Mouse (Mus musculus) heart, adult 9 months (tissue): ENCODE data around the gene Cacnb3.
"Not testable (repeated sequence)": the region's sequence is repeated elsewhere in the genome, so short reads cannot be mapped to it uniquely, and the experiment has no call there.

Source experiments
- DNase-seq, 2 experiments: peaks; one replicate each; pipeline ENCODE4 v3.0.0; 2022; ENCODE audit warnings: low spot score in 2 of 2

The Cacnb3 gene

DNA sequence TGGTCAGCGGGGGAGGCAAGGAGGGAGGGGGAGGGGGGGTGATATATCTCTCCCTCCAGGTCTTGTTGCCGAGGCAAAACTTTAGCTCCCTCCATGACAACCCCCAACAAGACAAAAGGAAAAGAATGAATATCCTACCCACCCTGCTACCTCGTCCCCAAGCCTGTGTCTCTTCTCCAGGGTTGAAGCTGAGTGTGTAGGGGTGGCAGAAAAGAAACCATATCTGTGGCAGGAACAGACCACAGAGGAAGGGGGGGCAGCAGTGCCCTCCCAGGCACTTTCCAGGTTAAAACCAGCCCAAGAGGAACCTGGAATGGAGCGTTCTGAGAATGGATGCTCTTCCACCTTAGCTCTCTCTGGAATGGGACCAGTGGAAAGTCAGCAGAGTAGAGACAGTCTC, at the start of gene Cacnb3:
Gene Cacnb3 (plus strand): TSS at position 301 of the 400 bp plus-strand sequence.
- no peak for DNase-seq

DNA sequence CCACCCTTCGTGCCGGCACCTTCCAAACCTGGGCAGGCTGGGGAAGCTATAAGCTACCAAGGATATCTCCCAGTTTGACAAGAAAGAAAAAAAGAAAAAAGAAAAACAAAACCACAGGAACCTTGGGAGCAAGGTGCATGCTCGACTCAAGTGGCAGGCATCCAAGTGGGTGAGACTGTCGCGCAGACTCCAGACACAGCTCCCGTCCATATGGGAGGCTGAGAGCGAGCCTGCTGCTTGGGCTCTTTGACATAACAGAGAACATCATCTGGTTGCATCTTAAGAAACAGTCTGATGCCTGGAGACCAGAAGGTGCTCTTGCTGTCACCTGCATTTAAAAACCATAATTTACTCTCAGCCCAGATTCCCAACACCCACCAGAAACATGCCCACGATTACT, 48.2 kb upstream of the Cacnb3 start:
- no peak for DNase-seq

DNA sequence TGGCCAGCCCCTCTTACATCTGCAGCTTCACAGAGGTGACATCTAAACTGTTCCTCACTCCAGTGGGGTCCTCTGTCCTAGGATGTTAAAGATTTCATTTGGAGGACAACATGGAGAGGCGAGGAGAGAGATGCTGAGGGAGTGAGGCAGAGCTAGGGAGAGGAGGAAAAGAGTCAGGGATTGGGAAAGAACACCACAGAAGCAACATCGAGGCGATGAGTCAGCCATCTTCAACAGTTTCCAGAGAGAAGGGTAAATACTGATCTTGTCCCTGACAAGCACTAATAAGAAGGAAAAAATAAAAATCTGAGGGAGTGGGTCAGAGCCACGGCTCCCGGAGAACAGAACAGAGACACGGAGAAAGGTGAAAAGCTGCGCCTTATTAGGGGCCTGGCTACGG, 47.6 kb upstream of the Cacnb3 start:
- no peak for DNase-seq

DNA sequence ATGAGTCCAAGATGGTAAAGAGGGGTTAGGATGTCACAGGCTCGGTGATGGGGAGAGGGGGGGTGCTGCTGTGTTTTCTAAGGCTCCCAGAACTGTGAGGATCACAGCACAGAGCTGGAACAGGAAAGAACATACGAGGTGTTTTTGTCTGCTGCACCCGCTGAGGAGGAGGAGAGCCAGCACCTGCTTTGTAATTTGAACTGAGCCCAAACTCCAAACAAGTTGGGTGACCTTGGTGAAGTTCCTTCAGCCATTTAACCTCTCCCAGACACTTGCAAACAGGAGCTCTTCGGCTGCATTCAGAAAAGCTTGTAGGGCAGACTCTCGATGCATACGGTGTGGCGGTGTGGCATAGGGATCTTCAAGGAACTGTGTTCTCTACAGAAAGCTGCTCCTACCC, 45.2 kb upstream of the Cacnb3 start:
- no peak for DNase-seq

DNA sequence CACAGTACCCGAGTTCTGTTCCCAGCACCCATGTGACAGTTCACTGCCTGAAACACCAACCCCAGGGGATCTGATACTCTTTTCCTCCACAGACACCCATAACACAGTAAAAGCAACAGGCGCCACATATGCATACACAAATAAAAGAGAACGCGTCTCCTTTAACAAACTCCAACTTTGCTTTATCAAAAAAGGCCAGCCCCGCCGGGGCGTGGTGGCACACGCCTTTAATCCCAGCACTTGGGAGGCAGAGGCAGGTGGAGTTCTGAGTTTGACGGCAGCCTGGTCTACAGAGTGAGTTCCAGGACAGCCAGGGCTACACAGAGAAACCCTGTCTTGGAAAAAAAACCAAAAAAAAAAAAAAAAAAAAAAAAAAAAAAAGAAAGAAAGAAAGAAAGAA, 44.5 kb upstream of the Cacnb3 start:
- DNase-seq = not testable (repeated sequence)

DNA sequence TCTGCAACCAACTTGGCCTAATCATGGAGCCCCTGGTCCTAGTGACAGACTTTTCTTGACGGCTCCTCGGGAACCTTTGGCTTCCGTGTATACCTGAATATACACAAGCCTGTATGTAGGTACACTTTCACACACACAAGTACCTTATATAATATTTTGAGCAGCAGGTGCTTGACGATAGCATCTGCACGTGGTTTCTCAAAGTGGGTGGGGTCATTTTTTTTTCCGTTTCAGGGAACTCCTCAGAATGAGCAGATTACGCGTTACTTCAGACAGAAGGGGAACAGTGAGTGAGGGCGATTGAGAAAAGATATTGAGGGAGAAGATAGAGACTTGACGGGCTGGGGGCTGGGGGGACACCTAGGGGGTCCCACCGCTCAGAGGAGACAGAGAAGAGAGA, 42.9 kb upstream of the Cacnb3 start:
- no peak for DNase-seq

DNA sequence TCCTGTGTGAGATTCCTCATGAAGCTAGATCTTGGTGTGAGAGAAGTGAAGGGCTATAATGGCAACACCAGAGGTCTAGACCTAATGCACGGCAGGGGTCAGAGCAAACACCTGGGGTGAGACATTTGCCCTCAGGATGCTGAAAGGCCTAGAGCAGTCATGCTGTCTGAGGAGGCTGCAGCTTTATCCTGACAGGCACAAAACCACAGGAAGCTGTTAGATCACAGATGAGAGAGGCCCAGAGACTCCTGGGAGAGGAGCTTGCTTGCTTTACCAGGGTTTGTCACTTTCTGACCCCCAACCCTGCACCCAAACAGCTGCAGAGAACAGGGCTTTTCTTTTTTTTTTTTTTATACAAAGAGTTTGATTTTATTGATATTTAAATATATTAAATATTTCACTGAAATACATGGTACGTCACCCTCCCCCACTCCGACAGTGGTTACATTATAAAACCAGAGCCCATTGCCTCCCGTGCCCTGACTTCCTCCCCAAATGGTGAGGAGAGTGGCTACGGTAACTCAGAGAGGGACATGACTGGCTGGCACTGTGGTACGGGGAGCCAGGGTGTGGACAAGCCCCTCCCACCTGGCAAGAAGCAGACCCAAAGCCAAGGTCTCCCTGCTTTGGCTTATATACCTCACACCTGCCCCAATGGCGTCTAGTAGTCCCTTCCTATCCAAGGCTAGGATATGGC, 40.9 kb upstream of the Cacnb3 start:
- DNase-seq = no peak

DNA sequence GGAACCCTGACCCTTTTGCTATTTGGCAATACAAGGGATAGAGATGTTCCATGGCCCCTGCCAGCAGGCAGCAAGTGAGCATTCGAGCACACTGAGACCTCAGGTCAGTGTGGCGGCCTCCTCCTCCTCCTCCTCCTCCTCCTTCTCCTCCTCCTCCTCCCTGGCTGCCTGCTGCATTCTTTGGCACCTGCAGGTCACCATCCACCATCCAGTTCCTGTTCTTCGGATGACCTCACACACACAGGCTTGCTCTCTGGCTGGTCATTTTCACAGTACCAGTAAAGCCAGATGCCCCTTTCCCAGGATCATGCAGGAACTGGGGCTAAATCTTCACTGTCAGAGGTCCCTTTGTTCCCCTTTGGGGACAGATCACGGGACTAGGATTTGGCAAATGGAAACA, 39.2 kb upstream of the Cacnb3 start:
- DNase-seq = no peak

DNA sequence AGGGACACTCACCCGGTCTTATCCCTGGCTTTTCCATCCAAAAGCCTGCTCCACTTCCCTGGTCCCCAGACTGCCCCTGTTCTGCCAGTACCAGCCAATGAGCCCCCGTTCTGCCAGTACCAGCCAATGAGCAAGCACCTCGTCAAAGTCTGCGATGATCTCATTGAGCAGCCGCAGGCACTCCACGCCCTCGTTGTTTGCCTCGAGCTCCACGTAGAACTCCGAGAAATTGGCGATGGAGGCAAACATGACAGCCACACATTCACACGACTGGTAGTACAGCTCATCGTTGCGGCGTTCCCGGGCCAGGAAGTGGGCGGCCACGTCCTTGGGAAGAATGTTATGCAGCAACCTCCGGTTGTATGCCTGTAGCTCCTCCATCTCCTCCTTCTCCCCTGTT, 36.4 kb upstream of the Cacnb3 start:
- DNase-seq = no peak

DNA sequence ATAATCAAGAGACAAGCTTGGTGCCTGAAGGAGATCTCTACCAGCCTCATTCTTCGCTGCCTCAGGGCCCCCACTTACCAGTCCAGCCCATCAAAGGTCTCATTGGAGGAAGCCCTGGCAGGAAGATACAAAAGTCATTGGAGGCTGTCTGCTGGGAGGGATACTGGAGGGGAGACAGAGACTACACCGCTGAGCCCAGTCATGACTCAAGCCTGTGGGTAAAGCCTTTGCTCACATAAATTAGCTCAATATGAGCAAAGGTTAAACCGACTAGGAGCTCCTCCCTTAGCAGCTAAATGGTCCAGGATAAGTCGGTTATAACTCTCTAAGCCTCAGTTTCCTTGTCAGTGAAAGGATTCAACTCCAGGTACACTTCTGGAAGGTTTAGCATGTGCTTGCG, 35.6 kb upstream of the Cacnb3 start:
- DNase-seq = no peak

DNA sequence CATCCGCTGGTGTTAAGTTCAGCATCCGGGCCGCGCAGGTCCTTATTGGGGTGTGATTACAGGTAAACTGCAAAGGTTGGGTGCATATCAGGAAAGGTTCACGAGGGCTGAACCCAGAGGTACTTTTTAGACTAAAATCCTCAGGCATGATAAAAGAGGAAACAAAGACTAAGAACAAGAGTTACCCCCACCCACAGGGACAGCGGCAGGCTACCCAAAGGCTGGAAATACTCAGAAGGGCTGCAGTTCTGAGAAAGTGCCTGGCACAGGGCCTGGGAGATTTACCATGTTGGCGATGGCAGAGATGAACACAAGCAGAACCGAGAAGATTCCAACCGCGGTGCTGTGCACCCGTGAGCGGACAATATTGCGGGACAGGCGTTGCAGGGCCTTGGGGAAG, 34.0 kb upstream of the Cacnb3 start:
- no peak for DNase-seq

DNA sequence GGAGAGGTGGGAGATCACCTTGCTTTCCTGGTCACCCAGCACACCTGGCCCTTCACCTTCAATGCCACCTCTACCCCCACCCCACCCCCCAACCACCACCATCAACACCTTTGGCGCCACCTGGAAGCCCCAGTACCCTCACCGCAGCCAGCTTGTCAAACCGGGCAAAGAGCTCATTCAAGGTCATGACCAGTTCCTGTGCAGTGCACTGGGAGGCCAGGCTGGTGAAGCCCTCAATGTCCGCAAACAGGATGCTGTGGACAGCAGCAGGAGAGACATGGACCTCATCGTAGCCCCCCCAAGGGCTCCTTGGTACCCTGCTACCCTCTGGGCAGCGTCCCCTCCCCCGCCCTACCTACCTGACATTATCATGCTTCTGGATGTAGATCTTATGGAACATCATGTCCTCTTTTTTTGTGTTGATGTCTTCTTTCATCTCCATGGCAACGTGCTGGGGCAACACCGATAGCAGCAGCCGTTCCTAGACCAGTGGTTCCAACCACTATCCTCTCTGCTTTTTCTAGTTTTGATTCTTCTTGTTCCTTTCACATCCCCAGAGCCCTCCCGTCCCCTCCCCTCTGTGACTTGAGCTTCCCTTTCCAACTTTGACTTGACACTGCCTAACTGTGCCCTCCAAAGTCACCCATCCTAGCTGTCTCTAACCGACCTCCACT, 30.5 kb upstream of the Cacnb3 start:
- DNase-seq = no peak

DNA sequence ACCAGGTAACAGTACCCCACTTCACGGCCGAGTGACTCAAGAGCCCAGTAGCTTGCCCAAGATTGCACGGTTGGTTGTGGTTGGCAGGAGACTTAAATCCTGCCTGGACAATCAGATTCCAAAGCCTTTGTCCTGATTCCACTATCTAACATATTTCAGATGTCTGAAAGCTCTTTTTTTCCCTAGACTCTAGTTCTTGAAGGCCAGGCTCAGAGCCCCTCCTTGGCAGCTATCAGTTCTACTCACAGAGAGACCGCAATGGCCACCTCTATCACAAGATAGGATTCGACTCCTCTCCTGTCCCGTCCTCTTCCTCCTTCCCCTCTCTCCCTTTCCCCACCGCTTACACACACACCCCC, 28.8 kb upstream of the Cacnb3 start:
- no peak for DNase-seq

DNA sequence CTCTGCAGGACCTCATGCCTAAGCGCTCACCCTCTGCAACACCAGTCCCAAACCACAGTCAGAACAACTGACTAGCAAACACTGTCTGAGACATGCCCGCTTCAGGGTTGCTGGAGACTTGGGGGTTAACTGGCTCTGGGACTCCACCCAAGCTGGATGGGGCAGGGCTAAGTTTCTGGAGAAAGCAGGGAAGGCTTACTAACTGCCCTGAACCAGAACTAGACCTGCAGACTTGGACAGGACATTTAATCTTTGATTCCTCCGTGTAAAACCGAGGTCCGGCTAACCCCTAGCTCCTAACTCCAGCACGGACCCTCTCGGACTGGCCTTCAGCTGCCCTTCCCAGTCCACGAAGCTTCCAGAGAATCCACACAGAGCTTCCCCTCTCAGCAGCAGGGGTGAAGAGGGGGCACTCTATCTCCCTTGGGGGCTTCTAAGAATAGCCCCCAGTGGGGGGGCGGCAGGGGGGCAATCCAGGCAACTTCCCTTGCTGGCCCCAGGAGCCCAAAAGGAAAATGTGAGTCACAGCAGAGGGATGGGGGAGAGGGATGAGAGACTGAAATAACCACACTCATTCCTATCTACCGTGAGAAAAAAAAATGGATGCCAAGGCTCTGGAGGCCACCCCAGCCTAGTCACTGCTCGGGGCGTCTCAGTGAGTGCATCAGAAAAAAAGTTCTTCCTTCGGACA, 28.3 kb upstream of the Cacnb3 start:
- peak; percentile 80 to 81 for DNase-seq

DNA sequence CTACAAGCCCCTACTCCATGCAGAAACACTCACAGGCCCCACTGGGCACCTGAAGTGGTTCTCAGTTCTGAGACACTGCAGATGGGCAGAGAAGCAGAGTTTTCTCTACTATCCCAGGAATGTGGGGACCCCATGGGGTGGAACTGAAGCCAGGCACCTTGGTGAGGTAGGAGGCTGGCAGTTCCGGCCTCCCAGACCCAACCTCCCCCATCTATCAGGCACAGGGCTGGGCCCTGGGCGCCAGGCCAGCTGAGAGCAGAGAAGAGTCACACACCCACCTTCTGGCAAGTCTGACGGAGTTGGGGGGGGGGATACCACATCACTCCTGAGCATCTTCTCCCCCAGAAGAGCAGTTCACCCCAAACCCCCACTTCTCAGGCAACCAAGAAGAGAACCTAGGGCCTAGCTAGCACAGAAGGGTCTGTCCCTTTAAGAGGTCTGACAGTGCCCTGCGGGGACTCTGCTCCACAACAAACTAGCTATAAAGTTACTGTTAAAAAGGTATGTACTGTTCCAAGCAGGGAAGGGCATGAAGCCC, 27.6 kb upstream of the Cacnb3 start:
- no peak for DNase-seq

DNA sequence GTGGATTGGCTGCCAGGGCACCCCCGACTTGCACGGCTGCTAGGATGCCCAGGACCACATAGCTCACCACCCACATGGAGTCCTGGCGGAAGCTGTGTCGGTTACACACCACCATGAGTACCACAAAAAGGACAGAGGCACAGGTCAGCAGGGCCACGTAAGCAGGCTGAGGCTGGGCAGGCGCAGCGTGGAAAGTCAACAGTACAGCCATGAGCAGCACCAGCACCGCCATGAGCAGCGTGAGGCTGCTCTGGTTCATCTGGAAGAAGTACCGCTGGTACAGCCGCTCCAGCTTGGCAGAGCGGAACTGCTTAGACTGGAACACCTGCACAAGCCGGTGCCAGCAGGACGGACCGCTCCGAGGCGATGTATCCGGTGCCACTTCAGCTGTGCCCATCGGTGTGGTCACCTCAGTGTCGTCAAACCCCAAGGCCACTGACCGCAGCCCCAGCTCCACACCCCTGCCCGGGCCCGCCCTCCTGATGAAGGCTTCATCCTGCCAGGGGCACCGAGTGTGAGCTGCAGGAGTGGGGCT, 26.5 kb upstream of the Cacnb3 start:
- no peak for DNase-seq

DNA sequence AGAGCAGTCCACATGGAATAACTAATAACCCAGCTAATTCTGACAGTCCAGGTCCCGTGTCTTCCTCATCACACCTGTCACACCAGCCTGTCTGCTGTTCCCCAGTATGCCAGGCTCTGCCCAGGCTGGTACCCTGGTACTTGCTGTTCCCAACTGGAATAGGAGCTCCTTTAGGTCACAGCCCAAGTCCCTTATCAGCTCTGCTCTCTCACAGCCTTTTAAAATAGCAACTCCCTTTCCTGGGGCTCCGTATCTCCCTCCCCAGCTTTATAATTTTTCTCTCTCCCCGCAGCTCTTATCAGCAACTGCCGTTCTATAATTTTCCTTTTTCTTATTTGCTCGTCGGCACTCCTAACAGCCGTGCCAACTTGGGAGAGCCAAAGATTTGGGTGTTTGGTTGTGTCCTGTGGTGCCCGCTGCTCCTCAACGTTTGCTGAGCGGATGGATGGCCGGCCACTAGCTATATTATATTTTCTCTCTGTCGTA, 24.5 kb upstream of the Cacnb3 start:
- peak; percentile 67 to 68 for DNase-seq

DNA sequence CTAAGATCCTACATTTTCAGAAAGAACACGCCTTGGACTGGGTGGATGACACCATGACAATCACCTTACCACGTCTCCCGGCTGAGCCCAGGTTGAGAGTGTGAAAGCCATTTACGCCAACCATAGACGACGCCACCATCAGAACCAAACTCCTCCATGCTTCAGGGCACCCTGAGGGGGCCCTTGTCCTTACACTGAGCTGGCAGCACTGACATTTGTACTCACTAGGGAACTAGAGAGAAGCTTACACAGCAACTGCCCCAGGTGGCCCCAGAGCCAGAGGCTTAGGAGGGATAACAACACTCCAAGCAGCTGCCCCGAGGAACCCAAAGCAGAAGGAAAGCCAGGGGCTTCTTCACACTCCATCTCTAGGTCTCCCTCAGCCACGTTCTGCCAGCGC, 23.9 kb upstream of the Cacnb3 start:
- no peak for DNase-seq

DNA sequence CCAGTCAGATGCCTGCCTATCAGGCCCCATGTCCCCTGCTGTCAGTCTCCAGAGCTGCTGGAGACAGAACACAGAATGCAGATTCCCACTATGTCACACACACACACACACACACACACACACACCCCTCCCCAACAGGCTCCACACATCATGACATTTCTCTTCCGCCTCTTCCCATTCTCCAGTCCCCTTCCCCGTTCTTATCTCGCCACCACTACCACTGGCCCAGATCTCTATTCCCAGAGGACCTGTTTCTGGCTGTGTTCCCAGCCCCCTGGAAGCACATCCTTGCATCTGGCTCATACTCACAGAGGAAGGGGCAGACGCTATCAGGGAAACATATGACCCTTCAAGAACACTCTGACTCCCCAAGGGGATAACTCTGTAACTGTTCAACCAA, 23.1 kb upstream of the Cacnb3 start:
- DNase-seq = peak; percentile 89 to 91

DNA sequence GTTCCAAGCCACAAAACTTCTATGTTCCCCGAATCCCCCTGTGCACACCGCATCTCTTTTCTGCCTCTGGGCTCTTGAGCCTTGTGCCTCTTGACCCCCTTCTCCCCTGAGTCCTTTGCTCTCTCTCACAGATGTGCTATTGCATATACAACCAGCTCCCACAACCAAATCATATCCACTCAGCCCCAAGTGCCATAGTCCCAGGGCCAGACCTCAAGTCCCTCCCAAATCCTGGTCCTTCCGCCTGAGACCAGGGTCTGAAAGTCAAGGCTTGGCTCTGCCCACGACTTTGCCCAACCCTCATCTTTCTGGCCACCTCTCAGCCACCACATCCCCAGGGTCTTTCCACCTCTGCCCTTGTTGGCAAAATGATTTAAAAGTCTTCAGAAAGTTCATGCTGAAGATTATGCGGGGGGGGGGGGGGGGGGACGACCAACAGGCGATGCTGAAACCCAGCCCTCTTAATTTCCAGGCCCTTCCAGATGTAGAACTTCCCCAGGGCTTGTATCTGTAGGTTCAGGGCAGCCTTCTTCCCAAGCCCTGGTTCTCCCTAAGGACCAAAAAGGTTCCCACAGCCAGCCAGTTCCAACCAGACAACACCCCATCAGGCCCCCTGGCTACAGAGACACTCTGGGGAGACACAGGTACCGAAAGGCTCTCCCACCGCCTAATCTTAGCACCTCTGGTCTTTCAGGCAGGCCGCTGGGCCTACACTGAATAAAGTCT, 22.4 kb upstream of the Cacnb3 start:
- peak in 1 of 2 experiments; percentile 71 for DNase-seq

DNA sequence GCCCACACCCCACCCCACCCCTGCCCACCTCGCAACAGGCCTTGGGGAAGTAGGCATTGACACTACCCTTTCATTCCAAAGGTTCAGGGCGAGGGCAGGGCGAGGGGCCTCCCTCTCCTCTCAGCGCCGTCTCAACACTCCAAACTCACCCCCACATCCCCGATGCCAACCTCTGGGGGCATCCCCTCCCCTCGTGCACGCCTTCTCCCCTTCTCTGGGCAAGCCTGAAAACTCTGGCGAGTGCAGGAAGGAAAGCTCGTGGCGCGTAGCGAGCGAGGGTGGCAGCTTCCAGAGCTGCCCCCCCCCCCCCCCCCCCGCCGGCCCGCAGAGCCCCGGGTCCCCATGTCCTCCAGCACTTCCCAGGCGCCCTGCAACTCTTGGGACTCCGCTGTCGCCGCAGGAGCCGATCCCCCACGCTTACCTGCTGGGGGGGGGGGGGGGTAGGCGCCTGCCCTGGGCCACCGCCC, 21.8 kb upstream of the Cacnb3 start:
- no peak for DNase-seq
